Mouse (Mus musculus): ENCODE measurements around the gene Npnt.

Gene Npnt

DNA sequence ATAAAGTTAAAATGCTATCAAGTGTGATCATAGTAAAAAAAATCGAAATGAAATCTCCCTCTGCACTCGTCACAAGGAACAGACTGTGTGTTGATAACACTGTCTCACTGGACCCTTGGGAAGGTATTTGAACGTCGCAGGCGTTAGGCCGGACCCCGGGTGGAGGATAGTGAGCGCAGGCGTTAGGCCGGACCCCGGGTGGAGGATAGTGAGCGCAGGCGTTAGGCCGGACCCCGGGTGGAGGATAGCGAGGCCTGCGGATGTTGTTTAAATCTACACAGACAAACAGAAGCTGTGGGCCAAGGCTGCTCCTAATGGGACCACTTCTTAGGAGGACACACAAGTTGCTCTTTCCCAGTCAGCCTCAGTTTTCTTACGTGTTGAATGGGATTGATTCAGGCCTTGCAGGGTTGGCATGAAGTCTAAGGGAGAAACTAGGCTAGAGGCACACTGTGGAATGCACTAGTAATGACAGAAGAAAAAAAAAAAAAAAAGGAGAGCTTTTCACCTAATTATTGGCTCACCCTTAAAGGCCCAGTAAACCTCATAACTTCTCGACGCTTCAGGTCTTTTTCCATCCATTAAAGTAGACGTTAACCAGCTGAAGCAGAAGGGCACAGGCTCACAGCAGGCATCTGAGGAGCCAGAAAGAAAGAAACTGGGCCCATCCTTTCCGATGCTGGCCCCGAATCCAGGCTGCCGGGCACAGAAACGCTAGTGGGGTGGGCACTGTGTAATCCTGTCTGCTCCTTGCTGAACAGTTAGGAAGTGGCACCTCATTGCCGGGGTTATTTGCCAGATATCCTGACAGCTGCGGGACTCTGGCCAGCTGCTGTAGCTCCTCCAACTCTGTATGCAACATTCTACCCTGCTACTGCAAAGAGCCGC is 98.0 kb downstream of the Npnt start:
- DNase-seq, result no peak

DNA sequence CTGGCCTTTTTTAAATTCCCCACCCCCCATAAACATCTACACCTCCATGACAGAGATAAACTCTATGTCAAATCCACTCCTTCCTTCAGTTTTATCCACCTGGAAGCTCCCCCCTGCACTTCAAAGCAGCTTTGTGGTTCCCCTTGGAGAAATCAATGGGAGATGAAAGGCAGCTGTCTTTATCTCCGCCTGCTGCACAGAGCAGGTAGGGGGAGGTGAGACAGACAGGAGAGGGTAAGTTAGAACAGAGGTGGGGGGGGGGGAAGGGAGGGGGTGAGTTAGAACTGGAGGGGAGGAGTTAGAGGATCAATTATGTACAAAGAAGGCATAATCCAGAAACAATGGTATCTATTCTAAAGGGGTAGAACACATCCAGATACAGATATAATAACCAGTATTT is 98.7 kb downstream of the Npnt start:
- DNase-seq, result no peak

DNA sequence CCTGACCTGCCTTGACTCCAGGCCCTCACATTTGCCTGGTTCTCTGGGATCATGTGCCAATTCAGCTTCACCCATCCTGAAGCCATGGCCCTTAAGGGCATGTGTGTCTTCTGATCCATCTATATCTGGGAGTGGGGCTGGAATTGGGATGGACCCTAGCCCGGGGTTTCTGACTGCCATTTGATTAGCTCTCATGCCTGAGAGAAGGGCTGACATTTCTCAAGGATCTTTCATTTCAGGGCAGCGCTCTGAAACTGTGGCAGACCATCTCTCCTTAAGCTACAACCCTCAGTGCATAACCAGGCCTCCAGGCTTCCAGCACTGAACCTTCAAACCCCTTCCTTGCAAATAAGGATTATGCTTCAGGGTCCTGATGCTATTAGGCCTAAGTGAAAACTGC is 99.7 kb downstream of the Npnt start:
- DNase-seq, result no peak

DNA sequence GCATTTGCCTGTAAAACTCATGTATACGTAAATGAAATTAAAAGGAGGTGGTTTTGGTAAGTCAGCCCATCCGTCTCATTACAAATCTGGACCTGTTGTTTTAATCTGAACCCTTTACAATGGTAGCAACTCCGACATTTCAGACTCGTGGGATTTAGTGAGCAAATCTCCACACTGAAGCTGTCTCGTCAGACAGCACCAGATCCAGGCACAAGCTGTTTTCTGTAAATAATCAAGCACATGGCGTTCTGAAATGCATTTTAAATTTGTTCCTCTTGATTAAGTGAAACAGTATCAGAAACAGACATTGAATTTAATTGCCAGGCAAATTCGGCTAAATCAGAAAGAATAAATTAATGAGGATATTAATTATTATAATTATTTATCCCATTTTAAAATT is 100.4 kb downstream of the Npnt start:
- no peak for DNase-seq

DNA sequence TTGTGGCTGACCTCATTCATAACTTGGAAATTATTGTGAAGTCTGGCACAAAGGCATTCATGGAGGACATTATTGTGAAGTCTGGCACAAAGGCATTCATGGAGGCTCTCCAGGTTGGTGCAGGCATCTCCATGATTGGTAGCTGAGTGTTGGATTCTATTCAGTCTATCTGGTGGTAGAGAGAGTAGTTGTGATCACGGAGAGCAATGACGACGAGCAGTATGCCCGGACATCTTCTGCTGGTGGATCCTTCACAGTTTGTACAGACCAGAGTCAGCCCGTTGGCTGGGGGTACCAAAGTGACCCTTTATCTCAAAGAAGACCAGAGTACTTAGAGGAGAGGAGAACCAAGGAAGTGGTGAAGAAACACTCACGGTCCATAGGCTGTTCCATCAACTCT is 107.4 kb downstream of the Npnt start:
- no peak for DNase-seq

DNA sequence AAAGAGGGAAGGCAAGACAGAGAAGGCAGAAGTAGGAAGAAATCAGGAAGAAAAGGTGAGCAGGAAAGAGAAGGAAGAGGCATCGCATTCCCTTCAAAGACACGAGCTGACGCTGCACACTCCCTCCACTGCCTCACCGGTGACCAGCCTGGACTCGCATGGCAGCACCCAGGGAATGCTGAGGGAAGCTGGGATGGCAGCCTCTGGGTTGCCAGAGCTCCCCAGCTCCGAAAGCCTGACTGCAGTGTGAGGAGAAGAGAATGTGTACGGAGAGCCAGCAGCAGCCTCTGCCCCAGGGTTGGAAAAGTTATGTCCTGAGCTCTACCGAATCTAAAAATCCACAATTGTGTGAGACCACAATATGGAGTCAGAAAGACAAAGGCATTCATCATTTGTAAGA is 110.6 kb downstream of the Npnt start:
- DNase-seq, result peak; percentile 67

DNA sequence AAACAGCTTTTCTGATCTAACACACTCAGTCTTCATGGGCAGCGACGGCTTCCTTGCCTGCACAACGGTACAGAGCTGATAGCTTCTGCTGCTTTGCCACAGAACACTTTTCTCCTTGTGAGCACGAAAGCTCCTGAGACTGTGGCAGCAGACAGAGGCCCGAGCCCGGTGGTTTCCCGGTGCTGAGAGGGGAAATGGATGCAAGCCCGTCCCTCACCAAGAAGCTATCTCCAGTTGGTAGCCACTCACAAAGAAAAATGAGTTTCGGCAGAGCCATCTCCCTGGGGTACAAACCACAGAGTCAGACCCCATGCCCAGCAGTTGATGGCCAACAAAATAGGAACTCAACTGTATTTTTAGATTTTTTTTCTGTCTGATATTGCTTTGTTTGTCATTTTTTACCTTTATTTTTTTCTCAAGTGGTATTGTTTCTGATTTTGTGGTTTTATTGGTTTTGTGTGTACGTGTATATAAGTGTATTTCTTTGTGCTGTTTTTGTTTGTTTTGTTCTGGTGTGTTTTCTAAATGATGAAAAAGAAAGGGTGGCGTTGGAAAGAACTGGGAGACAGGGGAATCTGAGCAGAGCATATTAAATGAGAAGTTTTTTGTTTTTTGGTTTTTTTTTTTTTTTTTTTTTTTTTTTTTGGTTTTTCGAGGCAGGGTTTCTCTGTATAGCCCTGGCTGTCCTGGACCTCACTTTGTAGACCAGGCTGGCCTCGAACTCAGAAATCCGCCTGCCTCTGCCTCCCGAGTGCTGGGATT is 111.3 kb downstream of the Npnt start:
- no peak for DNase-seq

DNA sequence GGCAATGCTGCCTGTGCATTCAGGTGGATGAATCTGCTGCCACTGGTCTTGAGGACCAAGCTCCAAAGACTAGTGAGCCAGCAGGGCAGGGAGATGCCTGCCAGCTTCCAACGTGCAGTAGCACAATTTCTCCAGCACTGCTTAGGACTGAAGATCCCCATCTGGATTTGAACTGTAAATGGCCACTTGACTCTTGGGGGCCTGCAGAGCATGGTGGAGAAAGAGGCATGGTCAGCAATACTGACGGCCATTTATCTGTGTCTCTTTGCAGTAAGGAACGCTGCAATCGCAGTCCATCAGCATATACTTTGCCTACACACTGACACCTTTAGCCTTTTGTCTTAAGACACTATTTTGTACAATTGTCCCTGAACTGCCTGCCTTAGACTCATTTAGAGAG is 113.0 kb downstream of the Npnt start:
- no peak for DNase-seq

DNA sequence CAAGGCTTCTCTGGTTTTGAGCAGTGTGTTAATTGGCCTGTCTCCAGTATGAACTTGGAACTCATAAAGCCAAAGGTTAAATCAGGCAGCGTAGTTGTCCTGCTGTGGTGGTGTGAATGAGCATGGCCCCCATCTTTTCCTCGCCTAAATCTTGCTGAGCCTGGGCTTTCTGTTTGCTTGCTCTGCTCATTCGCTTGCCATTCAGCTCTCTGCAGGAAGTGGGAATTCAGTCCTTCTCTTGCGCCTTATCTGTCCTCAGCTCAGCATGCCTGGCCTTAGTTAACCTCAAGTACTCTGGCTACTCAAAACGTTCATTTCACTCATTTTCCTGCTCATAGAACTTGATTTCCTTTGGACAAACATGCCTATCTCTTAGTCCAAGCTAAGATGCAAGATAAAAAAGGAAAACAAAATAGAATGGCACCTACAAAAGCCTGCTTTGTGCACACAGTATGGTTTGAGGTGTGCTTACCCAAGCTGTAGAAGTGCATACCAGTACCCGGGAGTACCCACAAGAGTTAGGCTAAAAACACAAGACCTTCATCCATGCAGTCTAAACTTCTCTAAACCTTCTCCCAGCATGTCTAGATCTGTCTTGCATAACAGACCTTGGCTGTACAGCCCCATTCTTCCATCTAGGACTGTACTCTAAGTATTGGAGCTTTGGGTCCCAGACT is 114.8 kb downstream of the Npnt start:
- DNase-seq, result no peak
